ENCODE assay signal across 1 mouse cellular context in genomic region chr11:78691201-78691600, GRCm38 (mm10).
TF ChIP-seq lines count a peak whose summit lies in the region.

No protein-coding gene starts in this region.

TF ChIP-seq in MEL, 35 proteins besides CTCF, POLR2A, EP300 and RAD21 (continued from another document):
- TF ChIP-seq MAX (IDR thresholded peaks at IDR 0.05; ENCODE audit: low read length) (no peak), CHD1 (IDR thresholded peaks at IDR 0.05; ENCODE audit: low read depth, low read length) (peak; percentile 84; the same call in 1 of the 2 replicates)
